Mouse (Mus musculus) E14TG2a.4 (cell line): Measurements from ENCODE around the gene Srrm1.

ENCODE experiments used
- CTCF ChIP-seq: conservative IDR thresholded peaks from 2 replicates; pipeline ENCODE4 v1.5.1; 2014; ENCODE audit warnings: low read length
- NANOG ChIP-seq: IDR thresholded peaks from 2 replicates; pipeline ENCODE4 v1.6.1; 2014; ENCODE audit warnings: borderline replicate concordance, low read length, mixed read lengths

- TF ChIP-seq CTCF (no peak), NANOG (no peak)
Measured at GRCm38 (mm10) chr4:135292477-135293089, 60.5 kb downstream of the Srrm1 start.
